Mouse (Mus musculus) forebrain, embryonic 10.5 days (tissue): ENCODE data around the gene Myh2. TPM values are rescaled to one million over a fixed set of nuclear protein-coding genes. Genes with fewer than 3 reads are reported as not detected.

Experiments used
- DNase-seq: peaks from one replicate; pipeline ENCODE4 v3.0.0-alpha.2; 2017; ENCODE audit warnings: low spot score; ENCODE audit errors: extremely low spot score
- H3K27ac ChIP-seq: fragments of 300-500 bp; sonication (generic); 2 replicates; pipeline ENCODE4 v1.5.1; 2016; ENCODE audit warnings: mild to moderate bottlenecking
- H3K27me3 ChIP-seq: fragments of 300-500 bp; sonication (generic); 2 replicates; pipeline ENCODE4 v1.6.1; 2016; ENCODE audit warnings: mild to moderate bottlenecking; ENCODE audit not compliant: poor library complexity, severe bottlenecking
- H3K36me3 ChIP-seq: fragments of 300-500 bp; sonication (generic); replicated peaks from 2 replicates; pipeline ENCODE4 v1.6.1; 2016; ENCODE audit warnings: mild to moderate bottlenecking, moderate library complexity
- H3K4me1 ChIP-seq: fragments of 300-500 bp; sonication (generic); 2 replicates; pipeline ENCODE4 v1.6.1; 2016
- H3K4me3 ChIP-seq: fragments of 300-500 bp; sonication (generic); 2 replicates; pipeline ENCODE4 v1.5.1; 2016; ENCODE audit warnings: mild to moderate bottlenecking, moderate library complexity
- H3K9me3 ChIP-seq: fragments of 300-500 bp; sonication (generic); 2 replicates; pipeline ENCODE4 v1.6.1; 2016; ENCODE audit warnings: mild to moderate bottlenecking, moderate library complexity
- WGBS: fragments of 180-500 bp; shearing (Covaris S2); methylation state at CpG from one replicate; pipeline ENCODE4 v1.1.7; 2016; 5-methylcytosine and 5-hydroxymethylcytosine counted together
- polyA plus RNA-seq: library from polyadenylated mRNA; unstranded; fragments of >200 nt; fragmentation: Nextera tagmentation; extraction: Ambion mirVana; gene quantifications from 2 replicates; pipeline ENCODE4 v1.2.1, GENCODE M21; 2016

Myh2 gene
- polyA plus RNA-seq, 1 experiment from 2014 or later, result not detected

- Histone ChIP-seq H3K4me3 (no peak overlapping the region), H3K36me3 (no peaks in the 10 kb centered on the region), H3K4me1 (no peaks in the 10 kb centered on the region), H3K27me3 (no peaks in the 10 kb centered on the region), H3K27ac (no peak overlapping the region), H3K9me3 (no peaks in the 10 kb centered on the region)
- DNase-seq, result no peak
- WGBS, result 82% methylated on average over 4 of the region's 4 CpGs
Measured at GRCm38 (mm10) chr11:67163701-67164100, 7.1 kb upstream of the Myh2 start.

GRCm38 (mm10) chr11:67164851-67165250 lies 6.0 kb upstream of the Myh2 start:
- Histone ChIP-seq H3K4me3 (no peak overlapping the region), H3K27ac (no peak overlapping the region), H3K9me3 (no peaks in the 10 kb centered on the region), H3K36me3 (no peaks in the 10 kb centered on the region), H3K27me3 (no peaks in the 10 kb centered on the region), H3K4me1 (peaks cover 7% of the 10 kb centered on the region)
- 61% methylated on average over 5 of the region's 5 CpGs for WGBS
- no peak for DNase-seq

GRCm38 (mm10) chr11:67169301-67169700 lies 1.5 kb upstream of the Myh2 start:
- no peak for DNase-seq
- no peaks in the 10 kb centered on the region for H3K27me3 ChIP-seq
- H3K4me3 ChIP-seq, result no peak overlapping the region
- H3K27ac ChIP-seq, result no peak overlapping the region
- no peaks in the 10 kb centered on the region for H3K36me3 ChIP-seq
- WGBS, result 64% methylated on average over 5 of the region's 5 CpGs
- peaks cover 7% of the 10 kb centered on the region for H3K4me1 ChIP-seq
- no peaks in the 10 kb centered on the region for H3K9me3 ChIP-seq

- WGBS, result 90% methylated on average over 2 of the region's 2 CpGs
- no peak overlapping the region for H3K4me3 ChIP-seq
- DNase-seq, result no peak
- peaks cover 7% of the 10 kb centered on the region for H3K4me1 ChIP-seq
- H3K9me3 ChIP-seq, result no peaks in the 10 kb centered on the region
- no peaks in the 10 kb centered on the region for H3K27me3 ChIP-seq
- H3K36me3 ChIP-seq, result no peaks in the 10 kb centered on the region
- no peak overlapping the region for H3K27ac ChIP-seq
Measured at GRCm38 (mm10) chr11:67172439-67172838, 1.6 kb downstream of the Myh2 start.

- Histone ChIP-seq H3K4me1 (no peaks in the 10 kb centered on the region), H3K4me3 (no peak overlapping the region), H3K36me3 (no peaks in the 10 kb centered on the region), H3K27ac (no peak overlapping the region), H3K9me3 (no peaks in the 10 kb centered on the region), H3K27me3 (no peaks in the 10 kb centered on the region)
- 77% methylated on average over 5 of the region's 5 CpGs for WGBS
- no peak for DNase-seq
Measured at GRCm38 (mm10) chr11:67176376-67176775, 5.5 kb downstream of the Myh2 start.

GRCm38 (mm10) chr11:67190316-67190715 lies 19.5 kb downstream of the Myh2 start:
- WGBS, result 87% methylated on average over 10 of the region's 10 CpGs
- H3K27ac ChIP-seq, result no peak overlapping the region
- H3K4me3 ChIP-seq, result no peak overlapping the region
- no peaks in the 10 kb centered on the region for H3K36me3 ChIP-seq
- H3K4me1 ChIP-seq, result no peaks in the 10 kb centered on the region
- DNase-seq, result no peak
- no peaks in the 10 kb centered on the region for H3K27me3 ChIP-seq
- H3K9me3 ChIP-seq, result no peaks in the 10 kb centered on the region

GRCm38 (mm10) chr11:67190814-67191213 lies 20.0 kb downstream of the Myh2 start:
- H3K4me1 ChIP-seq, result no peaks in the 10 kb centered on the region
- H3K9me3 ChIP-seq, result no peaks in the 10 kb centered on the region
- no peaks in the 10 kb centered on the region for H3K36me3 ChIP-seq
- no peak overlapping the region for H3K27ac ChIP-seq
- no peaks in the 10 kb centered on the region for H3K27me3 ChIP-seq
- WGBS, result 90% methylated on average over 2 of the region's 2 CpGs
- no peak overlapping the region for H3K4me3 ChIP-seq
- DNase-seq, result no peak

GRCm38 (mm10) chr11:67191496-67191895 lies 20.7 kb downstream of the Myh2 start:
- Histone ChIP-seq H3K27ac (no peak overlapping the region), H3K4me3 (no peak overlapping the region), H3K4me1 (no peaks in the 10 kb centered on the region), H3K27me3 (no peaks in the 10 kb centered on the region), H3K36me3 (no peaks in the 10 kb centered on the region), H3K9me3 (no peaks in the 10 kb centered on the region)
- 91% methylated on average over 14 of the region's 14 CpGs for WGBS
- no peak for DNase-seq

- Histone ChIP-seq H3K9me3 (no peaks in the 10 kb centered on the region), H3K27ac (no peak overlapping the region), H3K36me3 (no peaks in the 10 kb centered on the region), H3K4me1 (no peaks in the 10 kb centered on the region), H3K27me3 (no peaks in the 10 kb centered on the region), H3K4me3 (no peak overlapping the region)
- 61% methylated on average over 1 of the region's 1 CpGs for WGBS
- no peak for DNase-seq
Measured at GRCm38 (mm10) chr11:67199321-67199720, 28.5 kb downstream of the Myh2 start.

GRCm38 (mm10) chr11:67199752-67200151 lies 28.9 kb downstream of the Myh2 start, which contains the start of gene Myh1:
TSS of gene Myh1 (plus strand) at chr11:67200052.
- Histone ChIP-seq H3K36me3 (no peaks in the 10 kb centered on the region), H3K4me3 (no peak within 1 kb of the TSS), H3K27ac (no peak within 1 kb of the TSS), H3K9me3 (no peaks in the 10 kb centered on the region), H3K4me1 (no peaks in the 10 kb centered on the region), H3K27me3 (no peaks in the 10 kb centered on the region)
- 86% methylated on average over 4 of the region's 4 CpGs for WGBS
- DNase-seq, result no peak

GRCm38 (mm10) chr11:67204766-67205165 lies 33.9 kb downstream of the Myh2 start:
- Histone ChIP-seq H3K9me3 (no peaks in the 10 kb centered on the region), H3K27ac (no peak overlapping the region), H3K4me3 (no peak overlapping the region), H3K36me3 (no peaks in the 10 kb centered on the region), H3K27me3 (no peaks in the 10 kb centered on the region), H3K4me1 (no peaks in the 10 kb centered on the region)
- WGBS, result 86% methylated on average over 3 of the region's 3 CpGs
- DNase-seq, result no peak

- Histone ChIP-seq H3K9me3 (no peaks in the 10 kb centered on the region), H3K27me3 (no peaks in the 10 kb centered on the region), H3K36me3 (no peaks in the 10 kb centered on the region), H3K4me3 (no peak overlapping the region), H3K4me1 (no peaks in the 10 kb centered on the region), H3K27ac (no peak overlapping the region)
- 94% methylated on average over 8 of the region's 8 CpGs for WGBS
- DNase-seq, result no peak
Measured at GRCm38 (mm10) chr11:67221803-67222202, 51.0 kb downstream of the Myh2 start.

- H3K27me3 ChIP-seq, result no peaks in the 10 kb centered on the region
- H3K9me3 ChIP-seq, result no peaks in the 10 kb centered on the region
- no peak overlapping the region for H3K27ac ChIP-seq
- DNase-seq, result no peak
- 93% methylated on average over 3 of the region's 3 CpGs for WGBS
- no peaks in the 10 kb centered on the region for H3K36me3 ChIP-seq
- H3K4me3 ChIP-seq, result no peak overlapping the region
- H3K4me1 ChIP-seq, result no peaks in the 10 kb centered on the region
Measured at GRCm38 (mm10) chr11:67224466-67224865, 53.6 kb downstream of the Myh2 start.

GRCm38 (mm10) chr11:67228731-67229130 lies 57.9 kb downstream of the Myh2 start:
- WGBS, result 91% methylated on average over 3 of the region's 3 CpGs
- H3K4me3 ChIP-seq, result no peak overlapping the region
- DNase-seq, result no peak
- H3K36me3 ChIP-seq, result no peaks in the 10 kb centered on the region
- no peaks in the 10 kb centered on the region for H3K27me3 ChIP-seq
- H3K27ac ChIP-seq, result no peak overlapping the region
- no peaks in the 10 kb centered on the region for H3K9me3 ChIP-seq
- no peaks in the 10 kb centered on the region for H3K4me1 ChIP-seq
